Mouse (Mus musculus) cerebellum, adult (tissue): ENCODE measurements around the gene Nell2.
A peak's percentile ranks its signal among the peaks of the same experiment; 100 is the strongest.
"Not testable (repeated sequence)": the region's sequence is repeated elsewhere in the genome, so short reads cannot be mapped to it uniquely, and the experiment has no call there.

Experiments
- ATAC-seq: cut with Nextera tagmentation; 2 replicates; pipeline ENCODE4 v1.9.2; 2017; ENCODE audit warnings: mild to moderate bottlenecking, moderate library complexity, mixed read lengths; ENCODE audit not compliant: insufficient number of reproducible peaks, low FRiP score, low TSS enrichment

Nell2 gene

DNA sequence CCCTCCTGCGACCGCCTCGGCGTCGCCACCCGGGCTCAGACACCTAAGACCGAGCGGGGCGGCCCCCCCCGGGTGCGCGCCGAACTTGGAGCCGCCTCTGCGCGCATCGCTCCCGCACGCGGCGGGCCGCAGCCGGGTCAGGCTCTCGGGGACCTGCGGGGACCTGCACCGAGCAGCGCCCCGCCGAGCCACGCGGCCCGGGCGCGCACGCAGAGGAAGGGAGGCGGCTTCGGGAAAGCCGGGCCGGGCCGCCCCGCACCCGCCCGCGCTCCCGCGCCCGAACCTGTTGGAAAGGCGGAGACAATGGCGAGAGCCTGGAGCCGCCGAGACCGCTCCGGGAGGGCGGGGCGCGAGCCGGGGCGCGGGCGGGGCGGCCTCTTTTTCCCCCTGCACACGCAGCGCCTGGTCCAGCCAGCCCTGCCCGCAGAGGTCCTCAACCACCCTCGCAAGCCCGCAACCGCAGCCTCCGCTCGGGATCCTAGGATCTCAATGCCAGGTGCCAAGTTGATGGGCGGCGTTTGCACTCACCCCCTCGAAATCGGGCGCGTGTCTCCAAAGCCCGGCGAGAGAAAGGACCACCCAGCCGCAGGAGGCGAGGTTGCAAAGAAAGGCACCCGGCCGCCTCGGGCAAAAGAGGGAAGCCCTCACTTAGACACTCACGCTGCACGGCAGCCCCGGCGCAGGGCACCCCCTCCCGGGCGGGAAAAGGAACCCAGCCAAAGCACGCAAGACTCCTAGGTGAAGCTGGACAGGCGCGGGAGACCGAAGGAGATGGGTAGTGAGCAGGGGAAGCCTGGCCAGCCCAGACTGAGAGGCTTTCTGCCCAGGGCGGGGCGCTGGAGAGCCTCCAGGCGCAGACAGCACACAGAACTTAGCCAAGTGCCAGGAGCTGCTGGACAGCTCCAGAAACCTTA lies at the start of gene Nell2:
Gene Nell2, minus strand, starts transcription at position 612 of the 914 bp plus-strand sequence.
- ATAC-seq: peak; percentile 87

DNA sequence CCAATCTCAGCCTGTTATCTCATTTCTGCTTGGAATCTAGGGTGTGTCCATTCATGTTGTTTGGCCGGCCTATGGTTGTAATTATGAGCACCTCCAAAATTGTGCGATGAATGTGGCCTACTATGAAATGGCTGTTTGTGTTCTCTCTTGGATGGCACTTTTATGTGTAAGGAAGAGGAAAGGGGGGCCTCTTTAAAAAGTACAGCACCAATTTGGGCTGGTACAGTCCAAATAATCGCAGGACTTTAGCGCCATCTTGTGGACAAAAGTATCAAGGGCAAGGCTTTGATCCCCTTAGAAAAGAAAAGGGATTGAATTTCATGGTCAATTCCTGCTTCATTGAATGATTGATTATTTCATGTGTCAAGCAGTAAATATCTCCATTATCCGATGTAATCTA lies 46.3 kb upstream of the Nell2 start:
- peak; percentile 64; the same call in 1 of the 2 replicates for ATAC-seq

DNA sequence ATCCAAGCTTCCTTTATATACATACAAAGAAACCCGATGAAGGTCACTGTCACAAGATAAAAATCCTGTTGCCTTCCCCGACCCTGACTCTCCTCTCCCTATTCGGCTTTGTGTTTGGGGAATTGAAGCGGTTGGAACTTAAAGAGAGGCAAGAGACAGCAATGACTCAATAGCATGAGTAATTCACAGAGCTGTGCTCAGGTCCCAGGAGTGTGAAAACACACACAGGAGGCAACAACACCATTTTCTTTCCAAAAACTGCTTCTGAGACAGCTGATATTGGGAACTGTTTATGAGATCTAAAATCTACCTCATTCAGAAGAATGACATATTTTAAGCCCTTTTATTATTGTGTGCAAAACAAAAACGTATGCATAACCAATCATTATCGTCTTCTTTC lies 41.2 kb upstream of the Nell2 start:
- no peak for ATAC-seq

DNA sequence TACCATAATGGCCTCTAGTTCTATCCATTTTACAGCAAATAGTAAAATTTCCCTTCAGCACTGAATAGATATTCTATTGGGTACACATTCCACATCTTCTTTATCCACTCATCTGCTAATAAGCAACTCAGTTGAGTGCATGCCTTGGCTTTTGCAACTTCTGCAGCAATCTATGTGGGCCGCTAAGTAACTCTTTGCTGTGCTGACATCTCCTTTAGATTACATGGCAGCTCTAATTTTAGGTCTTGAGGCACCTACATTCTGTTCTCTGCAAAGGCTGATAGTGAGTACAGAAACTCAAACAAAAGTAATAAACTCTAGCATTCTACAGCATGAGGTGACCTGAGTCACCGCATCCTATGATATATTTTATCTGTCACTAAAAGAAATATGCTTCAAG lies 36.8 kb upstream of the Nell2 start:
- ATAC-seq: no peak

DNA sequence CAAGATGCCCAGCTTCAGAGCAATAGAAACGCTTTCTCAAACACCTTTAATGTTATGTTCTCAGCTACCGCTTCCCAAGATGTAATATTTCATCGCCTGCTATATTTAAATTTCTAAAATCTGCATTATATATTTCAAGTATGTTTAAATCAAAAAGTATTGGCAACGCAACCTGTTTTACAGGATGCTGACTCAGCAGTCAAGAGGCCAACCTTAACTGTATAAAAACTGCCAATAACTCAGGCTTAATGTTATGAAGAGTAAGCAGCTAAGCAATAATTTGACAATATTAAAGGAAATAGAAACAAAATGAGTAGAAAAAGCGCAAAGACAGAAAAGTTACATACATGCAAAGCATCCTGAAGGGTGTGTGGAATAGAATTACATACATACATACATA lies 32.9 kb upstream of the Nell2 start:
- no peak for ATAC-seq

DNA sequence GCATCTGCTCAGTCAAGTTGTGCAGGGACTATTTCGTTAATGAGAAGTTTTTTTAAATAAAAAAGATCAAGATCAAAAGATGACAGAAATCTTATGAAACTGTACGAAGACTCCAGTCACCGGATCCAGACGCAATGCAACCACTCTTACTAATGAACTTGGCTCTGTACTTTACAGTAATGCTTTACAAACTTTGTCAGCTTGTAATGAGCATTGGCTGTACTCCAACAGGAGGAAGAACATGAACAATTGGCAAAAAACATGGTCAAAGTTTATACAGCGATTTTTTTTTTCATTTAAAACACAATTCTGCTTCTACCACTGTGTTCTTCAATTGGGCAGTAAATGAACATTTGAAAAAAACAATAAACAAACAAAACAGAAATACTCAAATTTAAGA lies 21.7 kb upstream of the Nell2 start:
- no peak for ATAC-seq

DNA sequence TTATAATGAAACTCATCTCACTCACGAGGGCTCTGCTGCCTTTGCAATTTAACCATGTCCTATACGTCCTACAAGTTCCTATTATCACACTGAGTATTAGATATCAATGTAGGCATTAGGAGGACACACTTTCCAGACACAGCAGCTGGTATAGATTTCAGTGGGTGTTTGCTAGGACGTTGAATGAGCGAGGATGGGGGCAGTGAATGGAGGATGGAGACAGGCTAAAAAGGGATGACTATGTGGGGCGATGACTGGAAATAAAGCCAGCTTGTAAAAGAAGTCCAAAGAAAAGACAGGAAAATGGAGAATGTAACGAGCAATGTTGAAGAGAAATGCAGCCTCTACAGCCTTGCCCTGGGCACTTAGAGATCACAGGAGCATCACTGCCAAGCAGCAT lies 14.3 kb upstream of the Nell2 start:
- no peak for ATAC-seq

DNA sequence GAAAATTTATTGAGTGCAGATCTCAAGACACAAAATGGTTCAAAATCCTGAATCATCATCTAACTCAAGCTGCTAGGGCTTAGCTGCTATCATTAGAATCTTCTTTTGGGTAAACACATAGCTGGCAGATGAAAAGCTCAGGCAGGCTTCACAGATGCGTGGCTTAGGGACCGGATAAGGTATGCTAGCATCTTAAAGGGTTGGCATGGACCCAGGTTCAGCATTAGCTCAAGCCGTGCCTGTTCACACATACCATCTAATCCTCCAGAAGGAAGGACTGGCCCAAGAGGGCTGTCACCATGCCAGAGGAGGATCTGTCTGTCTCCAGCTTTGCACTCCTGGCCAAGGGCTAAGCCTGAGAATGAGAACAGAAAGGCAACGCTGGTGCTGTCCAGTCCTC lies 8.4 kb upstream of the Nell2 start:
- peak; percentile 73 for ATAC-seq

DNA sequence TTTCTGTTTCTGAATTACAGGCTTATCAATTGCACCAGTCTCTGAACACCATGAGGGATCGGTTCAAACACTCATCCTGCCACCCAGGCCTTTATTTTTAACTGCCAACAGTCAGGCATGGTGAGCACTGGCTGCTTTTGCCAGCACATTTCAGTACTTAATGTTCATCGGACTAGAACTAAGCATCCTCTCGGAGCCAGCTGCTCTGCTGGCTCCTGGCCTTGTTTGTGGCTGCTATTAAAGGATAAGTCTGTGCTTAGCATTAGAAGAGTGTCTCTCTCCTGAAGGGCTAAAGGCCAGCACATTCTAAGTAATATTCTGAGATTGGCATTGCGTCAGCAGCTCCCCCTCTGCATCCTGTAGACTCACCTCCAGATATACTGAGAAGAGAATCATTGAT lies 7.9 kb upstream of the Nell2 start:
- ATAC-seq: peak; percentile 90

DNA sequence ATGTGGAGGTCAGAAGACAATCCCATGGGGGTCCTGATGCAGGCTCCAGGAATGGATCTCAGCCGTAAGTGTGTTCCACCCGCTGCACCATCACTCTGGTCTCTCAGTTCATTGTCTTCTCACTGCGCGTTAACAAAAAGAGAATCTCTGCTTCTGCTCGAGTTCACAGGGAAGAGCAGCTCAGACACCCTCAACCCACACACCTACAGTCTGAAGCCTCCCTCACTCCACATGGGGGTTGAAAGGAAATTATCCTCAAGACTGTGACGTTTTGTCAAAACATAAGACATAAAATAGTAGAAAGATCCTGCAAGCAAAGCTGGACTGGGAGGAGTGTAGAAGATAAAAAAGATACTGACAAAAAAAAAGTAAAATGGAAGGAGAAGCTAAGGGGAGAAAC lies 6.3 kb upstream of the Nell2 start:
- ATAC-seq: no peak

DNA sequence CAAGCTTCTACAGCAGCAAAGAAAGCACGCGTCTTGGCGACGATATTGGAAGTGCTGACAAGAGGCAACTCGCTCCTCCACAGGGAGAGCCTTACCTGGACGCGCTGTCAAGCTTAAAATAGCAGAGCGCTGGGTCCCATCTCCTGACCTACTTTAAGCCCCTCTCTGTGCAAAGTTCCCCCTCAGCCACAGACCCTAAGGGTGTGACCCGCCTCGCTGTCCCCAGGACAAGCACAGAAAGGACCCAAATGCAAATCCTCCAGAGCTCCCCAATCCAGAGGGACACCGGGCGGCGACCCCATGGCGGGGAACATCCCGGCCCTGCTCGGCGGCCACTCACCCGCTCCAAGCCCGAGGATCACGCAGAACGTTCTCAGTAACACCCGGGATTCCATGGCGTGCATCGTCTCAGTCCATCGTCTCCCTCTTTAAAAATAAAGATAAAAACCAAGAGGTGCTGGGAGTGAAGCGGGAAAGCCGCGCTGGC lies 855 bp downstream of the Nell2 start:
- peak; percentile 21; the same call in 1 of the 2 replicates for ATAC-seq

DNA sequence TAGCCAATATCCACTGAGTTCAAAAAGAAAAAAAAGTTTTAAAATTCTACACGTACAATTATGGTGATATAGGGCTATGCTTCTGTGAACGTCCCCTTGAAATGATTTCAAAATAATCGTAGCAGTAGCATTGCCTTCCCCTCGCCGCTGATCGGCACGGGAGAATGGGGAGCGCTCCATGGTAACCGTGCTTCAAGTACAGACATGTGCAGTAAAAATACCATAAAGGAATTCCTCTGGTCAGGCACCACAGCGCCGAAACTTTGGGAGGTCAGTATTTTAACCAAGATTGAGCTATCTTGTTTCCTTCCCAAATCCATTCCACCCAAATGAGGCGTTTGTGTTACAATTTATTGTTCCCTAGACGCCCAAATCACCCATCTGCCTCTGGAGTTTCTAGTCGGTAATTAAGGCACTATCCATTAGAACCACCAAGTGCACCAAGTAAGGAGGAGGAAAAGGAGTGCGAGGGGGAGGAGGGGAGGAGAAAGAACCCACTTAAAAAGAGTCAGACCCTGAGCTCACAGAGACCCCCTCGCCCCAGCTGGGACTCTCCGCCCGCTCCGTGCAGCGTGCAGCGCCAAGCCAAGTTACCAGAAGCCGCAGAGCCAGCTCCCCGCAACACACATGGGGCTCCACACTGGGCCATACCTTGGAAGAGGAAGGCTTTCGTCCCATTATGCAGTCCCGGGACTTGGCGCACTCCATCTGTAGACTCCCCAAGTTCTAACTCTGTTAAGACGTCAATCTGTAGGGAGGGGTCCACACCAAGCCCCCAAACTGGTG lies 1.5 kb downstream of the Nell2 start:
- ATAC-seq: no peak

DNA sequence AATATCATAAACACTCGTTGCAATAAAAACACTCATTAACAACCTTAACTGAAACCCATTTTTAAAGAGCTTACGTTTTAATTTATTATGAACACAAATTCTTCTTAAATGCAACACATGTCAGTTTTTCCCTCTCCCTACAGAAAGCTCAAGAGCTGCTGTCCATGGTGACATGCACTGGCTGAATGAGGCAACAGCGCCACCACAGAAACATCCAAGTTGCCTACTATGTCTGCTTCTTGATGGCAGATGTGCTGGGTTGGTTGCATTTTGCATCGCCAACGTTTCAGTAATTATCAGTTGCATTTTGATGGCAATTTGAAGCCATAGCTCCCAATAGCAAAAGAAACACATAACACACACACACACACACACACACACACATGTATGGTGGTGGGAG lies 2.4 kb downstream of the Nell2 start:
- ATAC-seq: no peak

DNA sequence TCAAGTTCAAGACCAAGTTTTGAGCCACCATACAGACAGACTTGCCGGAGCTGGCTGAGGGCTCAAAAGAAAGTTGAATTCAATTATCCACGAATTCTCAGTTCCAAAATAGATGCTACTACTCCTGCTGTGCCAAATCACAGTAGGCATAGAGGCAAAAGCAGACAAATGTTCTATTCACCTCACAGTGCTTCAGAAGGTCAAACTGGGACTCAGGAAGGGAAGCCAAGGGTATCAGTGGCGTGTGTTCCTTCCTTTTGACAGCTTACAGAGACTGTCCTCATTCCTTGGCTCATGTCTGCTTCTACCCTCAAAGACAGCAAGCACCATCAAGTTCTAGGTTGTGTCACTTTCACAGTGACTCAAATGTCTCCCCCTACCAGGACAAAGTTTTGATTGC lies 10.2 kb downstream of the Nell2 start:
- peak; percentile 56; the same call in 1 of the 2 replicates for ATAC-seq

DNA sequence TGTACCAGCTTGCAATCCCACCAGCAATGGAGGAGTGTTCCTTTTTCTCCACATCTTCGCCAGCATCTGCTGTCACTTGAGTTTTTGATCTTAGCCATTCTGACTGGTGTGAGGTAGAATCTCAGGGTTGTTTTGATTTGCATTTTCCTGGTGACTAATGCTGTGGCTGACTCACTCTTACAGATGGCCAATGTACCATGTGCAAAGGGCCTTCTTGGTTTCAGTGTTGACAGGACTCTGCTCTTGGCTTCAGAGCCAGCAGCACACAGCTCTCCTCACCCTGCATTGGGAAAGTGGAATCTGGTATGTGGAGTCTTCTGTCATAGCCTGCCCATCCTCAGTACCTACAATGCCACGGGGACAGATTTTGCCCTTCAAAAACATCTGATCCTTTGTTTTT lies 15.1 kb downstream of the Nell2 start:
- ATAC-seq: not testable (repeated sequence)

DNA sequence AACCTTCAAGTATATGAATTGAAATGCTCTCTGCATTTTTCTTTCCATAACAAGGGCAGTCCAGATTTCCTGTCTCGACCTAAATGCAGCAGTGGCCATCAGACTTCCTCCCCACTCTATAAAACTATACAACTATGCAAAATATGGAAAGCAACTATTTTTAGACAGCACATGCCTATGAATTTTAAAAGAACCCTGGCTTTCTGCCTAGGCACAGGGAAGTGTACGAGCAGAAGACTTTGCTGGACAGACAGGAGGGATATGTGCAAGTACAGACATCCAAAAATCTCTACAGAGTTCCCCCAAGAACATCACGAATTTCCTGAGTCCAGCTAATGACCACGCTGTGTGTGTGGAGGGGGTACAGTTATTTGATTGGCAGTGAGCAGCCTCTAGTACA lies 32.7 kb downstream of the Nell2 start:
- no peak for ATAC-seq

DNA sequence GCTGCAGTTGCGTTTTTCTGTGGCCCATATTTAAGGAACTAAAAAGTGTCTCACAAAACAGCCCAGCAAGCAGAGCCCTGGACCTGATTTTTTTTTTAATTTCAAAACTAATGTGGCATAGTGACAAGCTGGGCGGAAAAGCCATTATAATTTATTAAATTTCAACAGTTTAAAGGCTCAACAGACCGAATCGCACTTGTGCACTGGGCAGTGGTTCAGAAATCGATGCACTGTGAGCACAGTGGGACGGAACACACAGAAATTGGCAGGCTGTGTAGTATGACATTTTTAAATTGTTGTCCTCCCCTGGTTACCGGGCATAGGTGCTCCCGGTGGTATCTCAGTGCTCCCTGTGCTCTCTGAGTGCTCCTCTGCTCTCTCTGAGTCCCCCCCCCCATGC lies 33.2 kb downstream of the Nell2 start:
- ATAC-seq: peak; percentile 62; the same call in 1 of the 2 replicates

DNA sequence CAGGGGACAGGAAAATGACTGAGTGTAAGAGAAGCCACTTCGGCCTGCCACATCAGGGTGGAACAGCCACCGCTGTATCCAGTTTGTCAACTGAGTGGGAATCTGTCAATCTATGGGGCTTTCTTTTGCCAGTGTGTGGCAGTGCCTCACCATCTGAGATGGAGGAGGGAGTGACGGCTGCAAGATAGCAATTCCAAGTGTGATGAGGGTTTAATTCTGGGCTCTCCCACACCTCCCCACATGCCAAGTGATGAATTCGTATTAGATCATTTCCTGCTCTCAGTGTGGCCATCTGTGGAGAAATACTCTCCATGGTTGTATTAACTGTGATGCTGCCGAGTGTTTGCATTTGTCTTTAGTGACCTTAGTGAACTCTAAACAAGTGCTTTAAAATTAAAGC lies 36.2 kb downstream of the Nell2 start:
- peak; percentile 79 for ATAC-seq

DNA sequence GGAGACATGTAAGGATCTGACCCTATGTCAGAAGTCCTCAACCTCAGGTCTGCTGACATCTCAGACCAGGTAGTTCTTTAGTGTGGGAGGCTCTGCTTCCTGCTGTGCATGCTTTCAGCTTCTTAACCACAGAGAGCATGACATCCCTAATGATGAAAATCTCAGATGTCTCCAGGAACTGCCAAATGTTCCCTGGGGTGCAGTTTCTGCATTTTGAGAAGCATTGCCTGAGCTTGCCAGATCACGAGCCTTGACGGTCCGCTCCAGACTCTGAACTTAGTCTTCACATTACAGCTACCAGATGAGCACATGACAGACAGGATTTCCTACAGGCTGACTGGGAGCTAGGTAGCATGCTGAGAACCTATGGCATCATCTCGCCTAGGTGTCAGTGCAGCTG lies 39.2 kb downstream of the Nell2 start:
- ATAC-seq: no peak

DNA sequence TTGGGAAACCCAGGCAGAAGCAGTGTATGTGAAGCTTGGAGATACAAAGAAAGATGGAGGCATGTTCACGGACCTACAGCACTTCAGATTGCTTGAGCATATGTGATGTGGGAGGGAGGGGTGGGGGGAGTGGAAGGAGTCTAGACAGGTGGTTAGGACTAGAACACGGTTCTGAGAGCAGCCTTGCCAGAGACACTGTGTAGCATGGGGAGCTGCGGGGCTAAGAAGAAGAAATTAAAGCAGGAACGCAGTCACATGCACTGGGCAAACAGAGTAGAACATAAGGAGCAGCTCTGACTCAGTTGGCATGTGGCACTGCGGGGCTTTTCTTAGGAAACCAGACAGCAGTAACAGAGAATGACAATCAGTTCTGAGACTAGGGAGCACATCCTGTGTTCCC lies 40.4 kb downstream of the Nell2 start:
- ATAC-seq: peak; percentile 46; the same call in 1 of the 2 replicates

DNA sequence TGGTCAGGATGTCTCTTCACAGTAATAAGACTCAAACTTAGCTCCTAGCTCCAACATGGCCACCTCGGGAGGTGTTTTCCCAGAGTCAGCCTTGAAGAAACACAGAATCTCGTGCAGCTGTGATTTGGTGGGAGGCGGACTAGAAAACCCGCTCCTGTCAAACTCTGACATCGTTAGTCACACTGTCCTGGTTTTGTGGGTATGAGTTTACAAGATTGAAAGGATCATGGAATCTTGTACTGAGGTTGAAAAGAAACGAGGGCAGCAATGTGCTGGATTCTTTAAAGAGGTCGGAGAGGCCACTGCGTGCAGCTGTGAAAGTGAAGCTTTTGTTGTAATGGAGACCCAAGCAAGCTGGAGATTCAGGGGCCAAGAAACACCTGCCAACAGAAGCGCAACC lies 46.4 kb downstream of the Nell2 start:
- ATAC-seq: no peak
